Mouse (Mus musculus) cerebellum, adult 8-10 months (tissue): ENCODE measurements at regions not wholly inside any gene's neighbourhood (a gene's known extent, or its start where the extent isn't known, plus 50 kb on each side); places are given as distances from the start of the nearest gene placed in this dataset.

Experiments used
- DNase-seq: peaks from one replicate; pipeline ENCODE4 v3.0.0; 2022

DNA sequence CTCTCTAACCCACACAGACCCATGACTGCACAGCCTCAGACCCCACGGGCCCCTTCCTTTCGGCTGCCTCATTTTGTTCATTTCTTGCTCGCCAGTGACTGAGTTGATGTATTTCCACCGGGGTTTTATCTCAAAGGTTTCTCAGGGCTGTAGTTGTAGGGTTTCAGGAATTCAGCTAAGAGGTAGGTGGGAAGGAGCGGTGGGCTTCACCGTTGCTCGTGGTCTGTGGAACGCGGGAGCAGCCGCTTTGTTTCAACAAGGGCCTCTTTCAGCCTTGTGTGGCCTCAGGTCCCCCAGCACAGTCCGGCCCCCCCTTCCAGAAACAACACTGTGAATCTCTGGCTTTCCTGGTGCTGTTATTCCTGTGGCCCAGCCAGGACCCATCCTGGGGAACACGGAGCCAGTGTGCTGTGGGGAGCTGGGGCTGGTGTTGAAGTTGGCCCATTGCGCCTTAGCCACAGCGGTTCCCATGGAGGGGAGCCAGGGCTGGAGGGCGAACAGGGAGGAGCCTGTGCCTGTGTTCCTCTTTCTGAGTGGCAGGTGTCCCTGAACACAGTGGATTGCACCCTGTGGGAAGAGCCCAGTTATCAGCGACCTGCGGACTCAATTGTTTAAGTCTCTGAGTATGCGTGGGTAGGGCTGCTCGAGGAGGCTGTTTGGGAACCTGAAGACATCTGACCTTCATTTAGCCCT lies 68.9 kb upstream of the Slc38a2 start:
- DNase-seq, result no peak

DNA sequence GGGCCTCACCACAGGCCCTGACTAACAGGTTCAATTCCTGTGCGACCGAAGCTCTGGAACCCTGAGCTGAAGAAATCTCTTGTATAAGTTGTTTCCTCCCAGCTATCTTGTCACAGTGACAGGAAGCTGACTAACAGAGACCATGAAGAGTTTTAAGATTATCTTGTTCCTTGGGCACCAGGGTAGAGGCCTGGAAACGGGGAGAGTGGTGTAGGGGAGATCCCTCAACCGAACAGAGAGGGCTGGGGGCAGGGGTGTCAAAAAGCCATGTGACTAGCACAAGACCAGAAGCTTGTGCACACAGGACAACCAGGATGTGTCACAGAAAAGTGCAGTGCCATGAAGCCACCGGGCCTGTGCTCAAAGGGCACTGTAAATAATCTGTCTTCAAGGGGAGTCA lies 67.7 kb upstream of the Slc38a2 start:
- DNase-seq, result no peak

DNA sequence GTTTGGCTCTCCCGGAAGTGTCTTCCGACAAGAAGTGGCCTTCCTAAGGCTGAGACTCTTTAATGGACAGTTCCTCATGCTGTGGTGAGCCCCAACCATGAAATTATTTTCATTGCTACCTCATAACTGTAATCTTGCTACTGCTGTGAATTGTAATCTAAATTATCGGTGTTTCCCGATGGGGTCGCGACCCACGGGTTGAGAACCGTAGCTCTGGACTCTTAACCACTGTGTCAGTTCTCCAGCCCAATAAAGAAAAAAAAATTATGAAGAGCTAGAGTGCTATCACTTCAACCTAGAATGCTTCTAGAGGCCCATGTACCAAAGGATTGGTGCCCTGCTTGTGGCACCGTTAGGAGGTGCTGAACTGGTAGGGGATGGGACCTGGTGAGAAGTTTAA lies 66.7 kb upstream of the Slc38a2 start:
- DNase-seq, result no peak

DNA sequence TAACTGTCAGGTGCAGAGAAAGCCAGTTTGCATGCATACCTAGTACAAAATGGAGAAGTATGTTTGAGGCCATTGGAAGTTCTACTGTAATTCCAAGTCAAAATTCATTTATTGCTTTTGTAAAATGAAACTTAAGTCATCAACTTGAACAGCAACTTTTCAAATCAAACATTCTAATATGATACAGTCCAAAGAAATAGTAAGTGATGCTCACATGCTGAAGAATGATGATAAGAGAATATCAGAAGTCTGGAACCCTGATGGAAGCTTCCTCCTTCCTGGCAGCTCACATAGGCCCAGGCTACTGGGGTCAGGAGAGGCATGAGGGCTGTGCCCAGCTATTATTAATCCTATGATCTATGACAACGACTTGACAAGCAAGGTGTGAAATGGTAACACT lies 64.1 kb upstream of the Slc38a2 start:
- DNase-seq, result no peak

DNA sequence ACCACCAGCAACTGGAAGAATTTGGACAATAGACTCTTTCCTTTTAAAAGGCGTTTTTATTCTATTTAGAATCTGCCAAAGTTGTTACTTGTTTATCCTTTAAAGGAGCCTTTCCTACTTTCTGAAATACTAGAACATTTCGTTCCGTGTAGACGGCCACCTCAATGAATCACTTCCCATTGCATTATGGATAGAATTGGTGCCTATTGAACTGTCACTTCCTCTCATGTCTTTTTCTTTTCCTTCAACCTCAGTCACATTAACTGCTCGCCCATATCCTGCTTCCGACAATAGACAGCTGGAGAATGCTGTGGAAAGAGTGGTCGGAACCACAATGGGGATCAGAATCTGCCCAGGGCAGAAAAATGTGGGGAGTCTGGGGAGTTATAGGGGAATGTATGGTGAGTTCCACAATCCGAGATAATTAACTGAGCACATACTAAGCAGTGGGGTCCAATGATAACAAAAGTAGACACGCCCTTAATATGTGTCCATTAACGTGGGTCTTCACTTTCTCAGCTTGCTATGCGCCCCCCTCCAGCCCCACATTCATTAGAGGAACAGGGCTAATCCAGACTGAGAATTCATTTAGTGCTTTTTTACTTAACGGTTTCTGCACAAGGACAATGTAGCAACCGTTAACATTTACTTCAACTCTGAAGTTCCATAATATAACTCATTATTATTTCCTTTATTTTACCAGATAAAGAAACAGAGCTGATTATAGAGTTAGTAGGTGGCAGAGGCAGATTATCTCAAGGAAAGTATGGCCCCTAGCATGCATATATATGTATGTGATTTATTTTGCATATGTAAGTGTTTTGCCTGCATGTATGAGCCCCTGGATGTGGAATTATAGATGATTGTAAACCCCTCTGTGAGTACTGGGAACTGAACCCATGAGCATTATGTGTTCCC lies 59.8 kb upstream of the Slc38a2 start:
- DNase-seq, result no peak

DNA sequence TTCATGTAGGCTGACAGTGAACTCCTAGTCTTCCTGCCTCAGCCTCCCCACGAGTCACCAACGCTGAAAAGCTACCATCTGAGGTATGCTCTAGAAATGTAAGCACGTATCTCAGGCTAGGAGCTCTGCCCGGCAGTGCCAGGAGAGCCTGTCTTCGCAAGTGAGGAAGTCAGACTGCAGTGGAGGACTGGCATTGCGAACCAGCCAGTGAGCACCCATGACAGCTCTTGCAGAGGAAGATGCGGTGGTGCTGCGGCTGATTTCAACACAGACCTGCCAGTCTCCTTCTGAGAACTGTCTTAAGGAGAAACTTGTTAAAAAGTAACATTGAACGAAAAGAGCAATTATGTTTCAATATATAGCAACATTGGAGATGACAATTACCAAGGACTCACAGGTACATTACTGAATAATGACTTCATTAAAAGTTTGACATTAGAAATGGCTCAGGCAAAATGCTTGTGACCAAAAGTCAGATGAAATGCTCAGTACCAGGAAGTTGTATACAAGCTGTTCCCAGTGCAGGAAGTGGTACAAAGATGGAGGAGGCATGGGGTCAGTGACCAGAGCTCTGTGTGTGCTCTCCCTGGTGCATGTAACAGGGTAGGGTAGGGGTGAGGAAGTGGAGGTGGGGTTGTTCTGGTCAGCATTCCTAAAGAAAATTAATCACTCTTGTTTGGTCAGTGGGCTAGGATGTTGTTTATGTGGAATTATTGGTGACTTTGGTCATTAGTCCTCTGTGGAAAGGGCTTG lies 58.1 kb upstream of the Slc38a2 start:
- DNase-seq, result no peak

DNA sequence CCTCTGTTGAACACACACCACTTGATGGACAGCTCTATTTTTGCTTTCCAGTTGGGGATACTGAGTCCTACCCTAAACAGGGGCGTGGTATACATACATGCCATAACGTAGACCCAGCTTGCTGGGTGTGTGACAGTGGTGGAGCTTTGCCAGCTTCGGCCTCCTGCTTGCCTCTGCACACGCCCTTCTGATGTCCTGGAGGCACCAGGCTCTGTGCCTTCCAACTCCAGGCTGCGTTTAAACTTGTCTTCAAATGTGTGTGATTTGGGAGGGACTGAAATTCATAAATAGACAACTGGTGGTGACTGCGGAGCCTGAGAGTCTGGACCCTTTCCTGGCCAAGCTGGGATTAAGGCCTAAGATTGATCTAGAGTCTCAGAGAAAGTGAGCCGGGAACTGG lies 56.9 kb upstream of the Slc38a2 start:
- no peak for DNase-seq

DNA sequence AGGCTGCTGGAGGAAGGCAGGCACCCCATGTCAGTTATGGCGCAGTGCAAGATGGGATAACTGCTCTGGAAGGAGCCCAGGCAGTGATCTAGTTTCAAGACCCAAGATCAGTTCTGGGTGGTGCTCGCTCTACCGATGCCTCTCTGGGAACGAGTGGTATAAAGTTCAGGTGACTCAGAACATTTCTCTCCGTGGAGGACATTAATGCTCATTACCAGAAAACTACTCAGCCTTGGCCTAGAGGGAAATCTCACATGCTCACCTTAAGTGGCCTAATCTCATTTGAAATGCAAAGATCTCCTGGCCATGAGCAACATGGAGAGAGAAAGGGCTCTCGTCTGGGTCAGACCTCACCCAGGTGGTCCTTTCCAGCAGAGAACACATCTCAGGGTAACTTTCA lies 56.4 kb upstream of the Slc38a2 start:
- DNase-seq, result no peak

DNA sequence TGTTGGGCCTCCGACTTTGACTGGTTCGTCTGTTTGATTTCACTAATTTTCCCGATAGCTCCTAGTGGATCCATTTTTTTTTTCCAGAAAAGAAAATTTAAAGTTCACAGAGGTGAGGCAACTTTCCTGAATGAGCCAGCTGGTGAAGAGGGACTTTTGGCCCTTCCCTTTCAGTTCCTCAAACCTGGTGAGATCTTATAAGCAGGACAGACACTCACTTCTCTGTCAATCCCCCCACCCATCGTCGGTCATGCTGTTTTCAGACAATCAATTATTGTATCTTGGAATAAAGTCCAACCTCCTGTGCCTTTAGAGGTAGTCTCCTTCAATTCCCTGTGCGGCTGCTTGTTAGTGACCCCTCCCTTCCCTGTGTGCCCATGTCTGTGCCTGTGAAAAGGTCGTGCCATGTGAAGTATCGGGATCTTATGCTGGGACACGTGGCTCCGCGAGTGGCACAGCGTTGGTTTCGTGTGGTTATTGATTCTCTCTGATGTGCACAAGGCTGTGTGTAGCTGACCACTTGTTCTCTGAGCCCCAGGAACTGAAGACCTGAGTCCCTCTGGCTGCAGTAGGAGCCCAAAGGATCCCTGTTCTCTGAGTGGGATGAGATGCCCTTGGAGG lies 55.9 kb upstream of the Slc38a2 start:
- no peak for DNase-seq

DNA sequence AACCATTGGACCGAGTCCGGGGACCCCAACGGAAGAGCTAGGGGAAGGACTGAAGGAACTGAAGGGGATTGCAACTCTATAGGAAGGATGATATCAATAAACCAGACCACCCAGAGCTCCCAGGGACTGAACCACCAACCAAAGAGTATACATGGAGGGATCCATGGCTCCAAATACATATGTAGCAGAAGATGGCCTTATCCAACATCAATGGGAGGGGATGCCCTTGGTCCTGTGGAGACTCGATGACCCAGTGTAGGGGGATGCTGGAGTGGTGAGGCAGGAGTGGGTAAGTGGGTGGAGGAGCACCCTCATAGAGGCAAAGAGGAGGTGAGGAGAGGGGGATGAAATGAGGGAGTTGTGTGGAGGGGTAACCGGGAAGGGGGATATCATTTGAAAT lies 54.5 kb upstream of the Slc38a2 start:
- DNase-seq, result no peak

DNA sequence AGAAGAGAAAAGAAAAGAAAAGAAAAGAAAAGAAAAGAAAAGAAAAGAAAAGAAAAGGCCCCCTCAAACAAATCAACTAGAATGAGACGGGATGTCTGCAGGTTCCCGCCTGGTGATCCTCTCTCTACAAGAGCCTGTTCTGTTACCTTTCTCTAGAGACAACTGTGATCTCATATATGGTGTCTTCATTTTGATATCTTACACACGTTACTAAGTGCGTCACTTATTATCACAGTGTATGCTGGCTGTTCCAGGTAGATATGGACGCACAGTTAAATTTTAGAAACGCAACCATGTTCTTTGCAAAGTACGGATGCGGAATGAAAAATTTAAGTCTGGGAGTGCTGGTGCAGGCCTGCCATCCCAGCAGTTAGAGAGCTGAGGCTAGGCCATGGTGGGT lies 53.2 kb upstream of the Slc38a2 start:
- no peak for DNase-seq

DNA sequence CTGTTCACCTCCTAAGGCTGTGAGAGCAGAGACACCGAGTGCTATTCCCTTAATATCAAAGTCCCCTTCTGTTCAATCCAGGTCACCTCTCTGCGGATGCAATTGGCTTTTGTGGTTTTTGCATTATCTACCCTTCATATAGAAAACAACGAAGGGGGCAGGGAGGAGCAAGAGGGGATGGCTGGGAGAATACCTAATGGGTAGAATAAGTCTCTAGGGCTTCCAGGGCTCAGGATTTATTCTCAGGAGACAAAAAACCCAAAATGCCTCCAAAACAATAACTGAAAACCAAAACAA lies 52.5 kb upstream of the Slc38a2 start:
- no peak for DNase-seq

DNA sequence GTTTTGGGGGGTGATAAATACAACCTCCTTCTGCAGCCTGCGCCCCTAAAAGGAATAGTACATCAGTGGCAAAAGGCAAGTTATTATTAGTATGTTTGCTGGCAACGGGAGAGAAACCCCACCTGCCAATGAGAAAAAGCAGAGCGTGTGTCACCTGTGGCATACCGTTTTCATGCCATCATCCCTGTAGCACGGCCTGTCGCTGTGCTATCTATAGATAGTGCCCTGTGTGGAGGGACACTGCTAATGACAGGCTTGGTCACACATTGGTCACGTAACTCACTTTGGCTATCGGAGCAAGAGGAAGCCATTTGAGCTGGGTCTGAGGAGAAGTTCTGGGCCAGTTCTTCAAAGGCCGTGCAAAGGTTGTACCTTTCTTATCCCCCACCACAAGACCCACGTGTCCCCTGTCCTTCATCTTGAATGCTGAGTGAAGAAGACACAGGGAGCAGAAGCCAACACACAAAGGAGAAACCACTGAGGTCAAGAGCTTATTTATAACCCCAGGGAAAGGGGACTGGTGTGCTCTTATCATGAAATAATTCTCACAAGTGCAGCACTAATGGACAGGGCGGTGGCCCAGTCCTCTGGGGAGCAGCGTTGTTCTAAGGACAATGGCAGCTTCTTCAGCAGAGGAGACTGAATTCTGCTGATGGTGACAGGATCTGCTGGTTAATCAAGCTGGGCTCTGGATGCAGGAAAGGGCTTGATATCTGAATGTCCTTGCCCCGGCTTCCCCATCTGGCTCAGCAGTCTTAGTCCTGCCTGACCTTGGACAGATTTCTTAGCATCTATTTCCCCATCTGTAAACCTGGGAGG lies 51.9 kb upstream of the Slc38a2 start:
- no peak for DNase-seq

DNA sequence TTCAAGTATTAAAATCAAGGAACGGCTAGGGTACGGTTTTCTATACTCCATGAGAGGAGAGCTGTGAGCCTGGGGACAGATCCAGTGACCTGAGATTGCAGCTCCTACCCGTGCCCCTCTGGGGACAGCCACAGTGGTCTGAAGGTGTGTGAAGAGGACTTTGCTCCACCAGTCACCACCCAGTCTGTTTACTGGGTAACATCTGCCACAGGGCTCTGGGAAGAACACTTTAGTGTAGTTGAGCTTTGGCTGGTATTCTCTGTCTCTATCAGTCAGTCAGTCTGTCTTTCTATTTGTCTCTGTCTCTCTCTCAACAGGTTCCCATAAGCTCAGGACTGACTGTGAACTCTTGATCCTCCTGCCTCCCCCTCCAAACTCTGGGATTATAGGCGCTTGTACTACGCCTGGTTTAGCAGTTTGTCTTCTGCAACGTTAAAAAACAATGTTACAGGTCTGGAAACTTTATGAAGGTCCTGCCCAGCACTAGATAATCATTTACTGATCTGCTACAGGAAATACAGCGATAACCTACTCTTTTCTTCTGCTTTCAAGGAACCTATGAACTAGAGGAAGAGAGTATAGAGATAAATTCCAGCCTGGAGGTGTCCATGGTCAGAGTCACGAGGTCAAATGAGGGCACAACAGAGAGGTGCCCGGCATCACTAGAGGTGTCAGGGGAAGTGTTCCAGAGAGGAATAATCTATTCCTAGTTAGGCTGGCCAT lies 50.2 kb upstream of the Slc38a2 start:
- no peak for DNase-seq
